Mouse (Mus musculus) thymus, adult 2 months (tissue): Measurements from ENCODE around the gene Gm10309.

ENCODE experiments used
- CTCF ChIP-seq: fragments of 200-500 bp; IDR thresholded peaks from 2 replicates; pipeline ENCODE4 v1.5.1; 2012; ENCODE audit warnings: mild to moderate bottlenecking, control low read depth, low read length, moderate library complexity, borderline replicate concordance; ENCODE audit not compliant: control insufficient read depth, poor library complexity, insufficient read depth; ENCODE audit errors: extremely low read depth
- POLR2A ChIP-seq: fragments of 200-500 bp; IDR thresholded peaks from 2 replicates; pipeline ENCODE4 v1.6.1; 2012; ENCODE audit warnings: mild to moderate bottlenecking, low read length, control low read depth, moderate library complexity; ENCODE audit not compliant: control insufficient read depth, poor library complexity, insufficient read depth; ENCODE audit errors: extremely low read depth

DNA sequence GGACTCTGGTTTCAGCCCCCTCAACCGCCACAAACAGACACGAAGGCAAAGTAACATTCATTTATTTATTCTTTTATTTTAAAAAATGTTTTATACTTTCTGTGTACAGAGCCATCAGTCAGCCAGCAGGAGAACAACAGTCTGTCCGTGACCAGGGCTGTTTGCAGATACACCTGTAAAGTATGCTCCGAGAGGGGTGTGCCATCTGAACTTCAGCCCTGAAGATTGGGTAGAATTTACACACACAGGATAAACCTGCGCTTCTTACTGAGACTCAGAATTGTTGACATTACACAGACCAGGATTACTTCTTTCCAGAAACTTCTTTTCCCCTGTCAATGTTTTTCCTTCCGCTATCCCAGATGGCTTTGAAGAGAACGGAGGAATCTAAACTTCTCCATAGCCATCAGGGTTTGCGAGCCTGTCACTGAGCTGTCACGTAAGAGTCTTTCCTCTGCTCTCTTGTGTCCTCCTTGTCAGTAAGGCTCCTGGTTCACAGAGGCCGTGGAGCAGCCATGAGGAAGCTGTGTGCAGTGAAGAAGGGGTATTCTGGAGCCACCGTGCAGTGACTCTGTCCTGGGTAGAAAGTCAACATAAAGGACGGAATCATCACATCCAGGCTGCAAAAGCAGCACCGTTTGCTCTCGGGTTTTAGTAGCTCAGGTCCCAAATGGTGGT lies 51.2 kb downstream of the Gm10309 start:
- TF ChIP-seq POLR2A, result no peak
- no peak for TF ChIP-seq CTCF
